Mouse (Mus musculus) liver, adult 2 months (tissue): ENCODE data around the gene Ptpn13.

Experiments
- CTCF ChIP-seq: fragments of 200-500 bp; IDR thresholded peaks from 2 replicates; pipeline ENCODE4 v1.5.1; 2011; ENCODE audit warnings: low read depth, low read length, control low read depth
- POLR2A ChIP-seq: fragments of 200-500 bp; IDR thresholded peaks from 2 replicates; pipeline ENCODE4 v1.6.1; 2011; ENCODE audit warnings: low read length, control low read depth; ENCODE audit not compliant: insufficient read depth; ENCODE audit errors: extremely low read depth

GRCm38 (mm10) chr5:103541136-103541535 lies 116.1 kb downstream of the Ptpn13 start:
- TF ChIP-seq CTCF (no peak), POLR2A (no peak)
